ENCODE assay signal across 8 mouse cellular contexts in the genomic region with DNA sequence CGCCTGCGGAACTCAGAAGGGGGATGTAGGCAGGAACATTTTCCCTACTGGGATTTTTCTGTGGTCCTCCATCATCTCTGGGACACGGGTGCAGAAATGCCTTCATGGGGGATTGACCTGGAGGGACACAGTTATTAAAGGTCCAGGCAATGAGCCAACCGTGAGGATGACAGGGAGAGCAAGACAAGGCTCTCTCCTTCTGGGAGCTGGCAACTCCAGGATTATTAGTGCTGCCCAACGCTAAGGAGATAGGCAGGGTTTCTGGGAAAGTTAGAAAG. TPM values are rescaled to one million over a fixed set of nuclear protein-coding genes. Genes with fewer than 3 reads are reported as not detected.
DNase-seq lines count a peak whose midpoint lies in the region; ATAC-seq and TF ChIP-seq lines count a peak whose summit lies in the region.

No protein-coding gene starts in this region.

- no peak for DNase-seq in layer of hippocampus, adult 2 months (ENCODE audit: low spot score in 2 of 2)
- no peak for DNase-seq in layer of hippocampus, adult 8-10 months (ENCODE audit: low spot score in 2 of 2)
- DNase-seq in cerebellum, postnatal 25 days, result peak; percentile 64 to 67
- no peak for DNase-seq in natural killer cell, adult 2 months (ENCODE audit: low spot score in 2 of 2)
- DNase-seq in kidney, postnatal 10 days, result no peak
- DNase-seq in testis, postnatal 14 days (ENCODE audit: low spot score), result no peak

- H3K4me3 ChIP-seq in layer of hippocampus, adult 2 months, result peak overlapping the region; percentile 90
- H3K4me3 ChIP-seq in intestine, embryonic 16.5 days (ENCODE audit: low read length), result peak overlapping the region; percentile 80
- peak overlapping the region; percentile 95 for H3K4me3 ChIP-seq in neural tube, embryonic 14.5 days (ENCODE audit: low read depth, low read length)

- H3K9ac ChIP-seq in intestine, embryonic 16.5 days (ENCODE audit: low read depth, low read length), result peak overlapping the region; percentile 91
- H3K9ac ChIP-seq in neural tube, embryonic 14.5 days (replicated peaks; ENCODE audit: low read depth, low read length), result peak overlapping the region; percentile 98

- peaks cover 38% of the 10 kb centered on the region for H3K4me1 ChIP-seq in intestine, embryonic 16.5 days (ENCODE audit: control insufficient read depth, insufficient read depth, low read length)
- H3K4me1 ChIP-seq in neural tube, embryonic 14.5 days (ENCODE audit: control insufficient read depth, insufficient read depth, low read length), result peaks cover 20% of the 10 kb centered on the region

- no peaks in the 10 kb centered on the region for H3K9me3 ChIP-seq in intestine, embryonic 16.5 days (ENCODE audit: control insufficient read depth, low read length)
- H3K9me3 ChIP-seq in neural tube, embryonic 14.5 days (ENCODE audit: control insufficient read depth, low read length), result no peaks in the 10 kb centered on the region

- ATAC-seq in intestine, embryonic 16.5 days, result no peak
- ATAC-seq in neural tube, embryonic 14.5 days (ENCODE audit: low read depth), result no peak

- no peaks in the 10 kb centered on the region for H3K27me3 ChIP-seq in intestine, embryonic 16.5 days (replicated peaks; ENCODE audit: control insufficient read depth, insufficient read depth, low read length)
- peaks cover 6% of the 10 kb centered on the region; the same call in 1 of the 2 replicates for H3K27me3 ChIP-seq in neural tube, embryonic 14.5 days (ENCODE audit: control insufficient read depth, insufficient read depth, low read length)

- H3K36me3 ChIP-seq in intestine, embryonic 16.5 days (ENCODE audit: control insufficient read depth, insufficient read depth, low read length), result no peaks in the 10 kb centered on the region
- no peaks in the 10 kb centered on the region for H3K36me3 ChIP-seq in neural tube, embryonic 14.5 days (ENCODE audit: control insufficient read depth, insufficient read depth, low read length)

- peak overlapping the region; percentile 97 for H3K4me2 ChIP-seq in intestine, embryonic 16.5 days (ENCODE audit: low read depth, low read length)
- H3K4me2 ChIP-seq in neural tube, embryonic 14.5 days (ENCODE audit: low read depth, low read length), result peak overlapping the region; percentile 66

- 13% methylated on average over 5 of the region's 5 CpGs for WGBS in intestine, embryonic 16.5 days
- 3% methylated on average over 5 of the region's 5 CpGs for WGBS in neural tube, embryonic 14.5 days

- no peak for TF ChIP-seq CTCF in layer of hippocampus, adult 2 months (conservative IDR thresholded peaks at IDR 0.05)

- peak overlapping the region; percentile 100 for H3K27ac ChIP-seq in layer of hippocampus, adult 2 months
- 0 out of 2 replicates have a peak overlapping the region, but pooled peaks have one; percentile 65 for H3K27ac ChIP-seq in intestine, embryonic 16.5 days (ENCODE audit: low read length)
- H3K27ac ChIP-seq in neural tube, embryonic 14.5 days (ENCODE audit: low read depth, low read length), result peak overlapping the region; percentile 95

RNA-seq across cellular contexts. Expression of a gene that starts 1.0 kb away (rescaled TPM):
- total RNA-seq in layer of hippocampus, adult 2 months (2021), result 100 to 1,000 TPM; 109 to 115 TPM
- total RNA-seq in layer of hippocampus, adult 8-10 months (2022), result 100 to 1,000 TPM; 112 to 115 (median 114) TPM
- 14.8 and 19.7 TPM in 2 replicates for polyA plus RNA-seq in intestine, embryonic 16.5 days (2015; fragmentation: Nextera tagmentation; extraction: Ambion mirVana)
- 24.2 and 25.7 TPM in 2 replicates for polyA plus RNA-seq in neural tube, embryonic 14.5 days (2014; fragmentation: Nextera tagmentation; extraction: Ambion mirVana)

RNA-seq across cellular contexts. Expression of a gene that starts 41.6 kb away (rescaled TPM):
- total RNA-seq in layer of hippocampus, adult 2 months (2021), result 10 to 100 TPM; 28.2 to 30.2 TPM
- 10 to 100 TPM; 27.3 to 29.5 (median 29.0) TPM for total RNA-seq in layer of hippocampus, adult 8-10 months (2022)
- 28.2 and 29.6 TPM in 2 replicates for polyA plus RNA-seq in intestine, embryonic 16.5 days (2015; fragmentation: Nextera tagmentation; extraction: Ambion mirVana)
- 30.1 and 36.6 TPM in 2 replicates for polyA plus RNA-seq in neural tube, embryonic 14.5 days (2014; fragmentation: Nextera tagmentation; extraction: Ambion mirVana)

RNA-seq across cellular contexts. Expression of a gene that starts 59.3 kb away (rescaled TPM):
- total RNA-seq in layer of hippocampus, adult 2 months (2021), result 10 to 100 TPM; 31.0 to 32.2 TPM
- total RNA-seq in layer of hippocampus, adult 8-10 months (2022), result 10 to 100 TPM; 27.6 to 34.5 (median 32.5) TPM
- 26.0 and 29.1 TPM in 2 replicates for polyA plus RNA-seq in intestine, embryonic 16.5 days (2015; fragmentation: Nextera tagmentation; extraction: Ambion mirVana)
- polyA plus RNA-seq in neural tube, embryonic 14.5 days (2014; fragmentation: Nextera tagmentation; extraction: Ambion mirVana), result 35.8 and 41.5 TPM in 2 replicates

Comparison
In these comparisons a context has a peak if more than half of its experiments do, and no peak if none do; other contexts are left out.
1. DNase-seq: peak in cerebellum, postnatal 25 days (2 of 2); none in layer of hippocampus, adult 2 months (0 of 2), layer of hippocampus, adult 8-10 months (0 of 2), natural killer cell, adult 2 months (0 of 2), kidney, postnatal 10 days (single experiment) and testis, postnatal 14 days (single experiment).
2. Peak in every context shown above with its lines, with median percentiles within 50 percentile points of each other: H3K27ac ChIP-seq and H3K4me3 ChIP-seq.